Mouse (Mus musculus) gastrocnemius, postnatal 36 days (tissue): ENCODE data around the gene Lyl1. TPM values are rescaled to one million over a fixed set of nuclear protein-coding genes. Genes with fewer than 3 reads are reported as not detected.
"Not testable (repeated sequence)": the region's sequence is repeated elsewhere in the genome, so short reads cannot be mapped to it uniquely, and the experiment has no call there.

ENCODE experiments used
- DNase-seq, 2 experiments: peaks; one replicate each; pipeline ENCODE4 v3.0.0; 2022
- intact Hi-C: fragments of 180-260 bp; cut with DNase I; formaldehyde crosslinking; loops from one replicate; pipeline ENCODE4 v1.15.1; 2025
- total RNA-seq, 2 experiments: library from RNA; stranded (reverse); gene quantifications; 2 replicates each; pipeline ENCODE4 v1.2.3; 2021

Lyl1 gene
- total RNA-seq, 2 experiments from 2014 or later = 0.96 to 1.4 TPM

- intact Hi-C loops = loop anchor here (5.0 kb wide), 1 partner anchor 38 kb away; the partner anchor contains the start of gene Lyl1
- peak; percentile 68 to 72 for DNase-seq
Measured at GRCm38 (mm10) chr8:84664566-84665384, 36.5 kb upstream of the Lyl1 start.

- intact Hi-C loops = no loop called here
- DNase-seq = no peak
Measured at GRCm38 (mm10) chr8:84665385-84665893, 35.8 kb upstream of the Lyl1 start.

DNA sequence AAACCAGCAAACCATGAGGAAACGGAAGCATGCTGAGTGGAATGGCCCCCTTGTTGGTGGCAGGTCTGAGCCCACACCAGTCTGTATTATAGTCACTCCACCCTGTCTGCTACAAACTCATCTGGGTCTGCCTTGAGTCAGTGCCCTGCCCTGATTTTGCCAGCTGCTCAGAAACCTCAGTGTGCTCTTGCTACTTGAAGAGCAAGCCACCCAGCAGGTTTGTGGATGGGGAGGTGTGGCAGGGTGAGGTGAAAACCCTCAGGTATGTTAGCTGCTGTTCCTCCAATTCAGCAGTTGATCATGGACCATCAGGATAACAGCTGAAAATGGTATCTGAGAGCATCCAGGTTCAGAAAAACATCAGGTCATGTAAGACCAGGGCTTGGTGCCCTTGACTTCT lies 33.2 kb upstream of the Lyl1 start:
- intact Hi-C loops = no loop called here
- no peak for DNase-seq

- DNase-seq = no peak
- intact Hi-C loops = no loop called here
Measured at GRCm38 (mm10) chr8:84668731-84669485, 32.3 kb upstream of the Lyl1 start.

DNA sequence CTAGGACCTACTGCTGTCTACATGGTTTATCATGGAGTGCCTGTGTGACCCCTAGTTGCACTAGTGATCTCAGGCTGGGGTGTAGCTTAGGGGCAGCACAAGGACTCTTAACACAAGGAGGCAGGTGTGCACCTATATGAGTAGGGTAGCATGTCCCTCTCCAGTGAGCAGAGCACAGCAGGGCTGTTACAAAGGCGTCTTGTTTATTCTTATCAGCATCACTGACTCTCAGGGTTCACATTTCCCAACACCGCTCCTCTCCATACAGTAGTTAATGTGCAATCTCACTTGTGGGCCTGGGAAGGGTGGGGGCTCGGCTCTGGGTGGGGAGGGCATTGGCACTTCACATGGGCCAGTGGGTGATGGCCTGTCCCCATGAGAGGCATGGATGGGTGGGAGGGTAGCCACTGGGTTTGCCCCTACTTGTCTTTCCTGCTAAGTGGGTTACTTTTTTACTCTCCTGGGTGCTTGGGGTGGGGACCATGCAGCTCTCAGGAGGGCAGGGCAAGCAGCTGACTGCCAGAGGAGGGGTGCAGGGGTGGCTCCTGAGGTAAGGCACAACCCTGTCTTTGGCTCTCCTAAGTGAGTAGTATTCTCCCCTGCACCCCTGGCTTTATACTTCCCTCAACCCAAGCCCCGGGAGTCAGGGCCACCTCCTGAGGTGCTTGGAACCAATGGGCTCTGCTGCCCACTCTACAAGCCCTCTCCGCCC lies 30.8 kb upstream of the Lyl1 start:
- intact Hi-C loops = loop anchor here (2.0 kb wide), 1 partner anchor 14 kb away; no protein-coding TSS in a partner anchor
- not testable (repeated sequence) for DNase-seq

GRCm38 (mm10) chr8:84677305-84677704 lies 24.0 kb upstream of the Lyl1 start:
- no peak for DNase-seq
- intact Hi-C loops = no loop called here

DNA sequence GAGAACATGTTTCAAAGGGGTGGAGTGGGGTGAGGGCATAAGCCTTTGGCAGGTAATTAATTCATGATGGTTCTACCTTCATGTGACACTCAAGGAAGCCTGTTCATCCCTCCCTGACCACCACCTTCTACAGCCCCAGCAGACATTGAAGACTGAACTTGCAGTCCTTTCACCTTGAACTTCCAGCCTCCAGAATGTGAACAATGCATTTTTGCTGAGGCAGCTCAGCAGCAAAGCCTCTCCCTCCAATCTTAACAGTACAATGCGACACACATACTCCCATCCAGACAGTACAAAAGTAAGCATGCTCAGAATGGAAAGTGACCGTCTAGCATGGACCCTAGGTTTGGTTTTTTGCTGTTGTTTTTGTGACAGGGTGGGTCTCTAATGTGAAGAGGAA lies 19.8 kb upstream of the Lyl1 start:
- no peak for DNase-seq
- intact Hi-C loops = no loop called here

DNA sequence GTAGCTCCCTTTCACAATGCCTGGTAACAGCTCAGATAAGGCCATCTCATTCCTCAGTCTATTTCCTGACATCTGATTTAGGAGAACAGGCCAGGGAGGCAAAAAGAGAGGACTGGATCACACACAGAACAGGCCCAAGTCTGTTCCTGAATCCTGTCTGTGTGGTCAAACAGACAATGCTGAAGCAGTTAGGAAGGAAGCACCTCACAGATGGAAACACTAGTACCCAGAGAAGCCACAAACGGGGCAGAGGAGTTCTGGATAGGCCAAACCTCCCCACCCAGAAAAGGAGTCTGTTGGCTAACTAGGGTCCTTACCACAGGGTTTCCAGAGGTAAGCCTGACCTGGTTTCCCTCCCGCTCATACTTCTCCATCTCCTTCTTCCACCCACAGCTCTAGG lies 19.0 kb upstream of the Lyl1 start:
- intact Hi-C loops = no loop called here
- no peak for DNase-seq

- intact Hi-C loops = loop anchor here (2.0 kb wide), 1 partner anchor 14 kb away; no protein-coding TSS in a partner anchor
Measured at GRCm38 (mm10) chr8:84684537-84684936, 16.7 kb upstream of the Lyl1 start.

DNA sequence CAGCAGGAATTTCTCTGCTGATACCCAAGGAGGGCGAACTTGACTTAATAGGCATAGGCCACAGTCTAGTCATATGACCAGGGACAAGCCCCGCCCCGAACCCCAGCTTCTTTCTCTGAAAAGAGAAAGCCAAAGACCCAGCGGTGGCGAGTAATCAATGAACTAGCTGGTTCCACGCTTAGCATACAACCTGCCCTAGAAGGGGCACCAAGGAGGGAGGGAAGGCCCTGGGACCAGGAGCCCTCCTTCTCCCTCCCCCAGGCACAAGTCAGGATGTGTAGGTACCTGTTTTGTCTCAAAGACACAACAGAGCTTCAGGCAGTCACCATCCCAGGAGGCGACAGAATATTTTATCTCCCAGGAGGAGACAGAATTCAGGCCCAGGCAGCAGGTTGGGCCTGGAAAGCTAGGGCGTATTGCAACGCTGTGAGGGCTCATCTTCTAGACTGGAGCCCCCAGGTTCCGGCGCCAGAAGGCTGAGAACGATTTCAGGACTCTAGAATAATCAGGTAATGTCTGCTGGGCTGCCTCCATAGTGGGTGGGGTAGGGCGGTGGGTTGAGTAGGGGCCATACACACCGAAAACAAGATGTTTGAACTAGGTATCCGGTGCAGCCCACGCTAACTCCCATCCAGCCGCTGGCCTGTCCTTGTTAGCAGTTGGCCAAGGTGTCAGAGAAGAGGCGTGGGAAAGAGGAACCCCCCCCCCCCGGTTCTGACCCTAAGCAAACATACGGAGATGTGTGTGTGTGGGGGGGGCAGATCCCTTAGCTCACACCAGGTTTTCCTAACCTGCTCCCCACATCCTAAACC lies 14.9 kb upstream of the Lyl1 start, which contains the start of gene Trmt1:
Trmt1 (plus strand) TSS at position 117 of the 812 bp plus-strand sequence.
- intact Hi-C loops = no loop called here
- DNase-seq = peak in 1 of 2 experiments; percentile 22

More at GRCm38 (mm10) chr8:84684537-84684936, 16.7 kb upstream of the Lyl1 start:
- DNase-seq = no peak

GRCm38 (mm10) chr8:84687003-84687704 lies 14.1 kb upstream of the Lyl1 start:
- DNase-seq = peak in 1 of 2 experiments; percentile 20
- intact Hi-C loops = no loop called here

DNA sequence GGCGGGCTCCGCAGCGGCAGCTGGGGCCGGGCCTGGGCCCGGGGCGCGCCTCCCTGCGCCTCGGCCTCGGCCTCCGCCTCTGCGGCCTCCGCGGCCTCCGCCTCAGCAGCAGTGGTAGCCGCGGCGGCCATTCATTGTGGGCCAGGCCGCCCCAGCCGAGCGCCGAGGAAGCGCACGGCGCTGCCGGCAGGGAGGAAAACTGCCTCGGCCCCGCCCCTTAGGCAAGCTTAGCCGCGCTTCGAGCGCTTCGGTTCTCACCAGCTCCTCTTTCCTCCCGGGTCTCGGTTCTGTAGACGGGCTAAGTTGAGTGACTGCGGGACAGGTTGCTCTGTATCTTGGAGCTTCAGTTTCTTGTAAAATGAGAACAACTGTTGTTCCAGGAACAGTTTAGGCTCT lies 13.6 kb upstream of the Lyl1 start, which contains the start of gene Nacc1:
Nacc1 (minus strand) TSS at position 158 of the 396 bp plus-strand sequence.
- DNase-seq = peak; percentile 69 to 81
- intact Hi-C loops = no loop called here

GRCm38 (mm10) chr8:84689091-84689915 lies 12.0 kb upstream of the Lyl1 start:
- intact Hi-C loops = no loop called here
- peak; percentile 67 to 82 for DNase-seq

GRCm38 (mm10) chr8:84693332-84693731 lies 7.9 kb upstream of the Lyl1 start:
- DNase-seq = no peak
- intact Hi-C loops = no loop called here

- intact Hi-C loops = no loop called here
- DNase-seq = no peak
Measured at GRCm38 (mm10) chr8:84695140-84695539, 6.1 kb upstream of the Lyl1 start.

- intact Hi-C loops = loop anchor here (2.0 kb wide), 1 partner anchor 113 kb away; no protein-coding TSS in a partner anchor
- DNase-seq = peak in 1 of 2 experiments; percentile 29
Measured at GRCm38 (mm10) chr8:84697166-84698130, 3.8 kb upstream of the Lyl1 start.

DNA sequence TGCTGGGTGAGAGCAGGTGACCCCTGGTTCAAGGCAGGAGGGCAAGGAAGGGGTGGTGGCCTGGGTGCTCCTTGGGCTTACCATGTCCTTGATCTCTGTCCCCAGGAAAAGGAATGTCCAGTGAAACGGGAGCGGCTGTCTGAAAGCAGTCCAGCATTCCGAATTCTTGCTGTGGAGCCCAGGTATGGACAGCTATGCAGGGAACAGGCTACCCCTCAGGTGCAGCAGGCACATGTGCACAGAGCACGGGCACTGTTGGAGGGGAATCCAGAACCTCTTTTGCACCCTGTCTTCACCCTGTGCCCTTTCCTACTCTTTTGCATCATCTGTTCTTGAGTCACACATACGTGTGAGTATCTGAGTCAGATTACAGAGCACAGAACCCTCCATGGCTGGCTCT lies 3.0 kb upstream of the Lyl1 start:
- intact Hi-C loops = loop anchor here (2.0 kb wide), 1 partner anchor 113 kb away; no protein-coding TSS in a partner anchor
- no peak for DNase-seq
